Comparison of ENCODE assay signal across 11 mouse cellular contexts in the genomic region with DNA sequence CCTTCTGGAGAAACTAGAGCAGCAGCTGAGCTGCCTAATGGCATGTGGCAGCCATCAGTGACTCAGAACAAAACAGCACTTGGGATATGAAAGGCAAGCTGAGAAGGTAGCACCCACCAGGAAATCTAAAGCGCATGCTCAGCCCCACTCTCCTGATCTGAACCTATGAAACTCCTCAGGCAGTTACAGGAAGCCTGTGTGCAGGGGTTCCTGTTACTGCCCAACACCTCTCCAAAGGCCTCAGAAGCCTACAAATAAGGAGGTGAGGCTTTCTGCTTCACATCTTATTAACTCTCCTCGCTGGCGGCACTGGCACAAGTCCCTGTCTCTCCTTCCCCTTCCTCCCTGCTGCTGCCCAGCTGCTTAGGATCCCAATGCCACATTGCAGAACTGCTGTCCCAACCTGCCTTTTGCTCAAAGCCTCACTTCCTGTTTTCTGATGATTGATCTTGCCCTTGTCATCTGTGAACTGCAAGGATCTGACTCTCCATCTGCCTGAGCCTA. TPM values are rescaled to one million over a fixed set of nuclear protein-coding genes. Genes with fewer than 3 reads are reported as not detected.
A peak's percentile ranks its signal among the peaks of the same experiment; 100 is the strongest.
DNase-seq lines count a peak whose midpoint lies in the region; ATAC-seq lines count a peak whose summit lies in the region.
"Had no signal": no experiment of that assay in that cellular context is flagged by ENCODE, and none has a peak within 500 bp of the region (broad histone marks: within the 10 kb centered on the region; RNA-seq: fewer than 3 reads in every experiment).

No protein-coding gene starts in this region.

- H3K9ac ChIP-seq in hindbrain, embryonic 12.5 days = no peak overlapping the region
- no peak overlapping the region for H3K9ac ChIP-seq in kidney, embryonic 14.5 days (ENCODE audit: low read depth, low read length)

- H3K9me3 ChIP-seq in hindbrain, embryonic 12.5 days (replicated peaks) = no peaks in the 10 kb centered on the region
- H3K9me3 ChIP-seq in kidney, embryonic 14.5 days (ENCODE audit: control insufficient read depth, low read length) = no peaks in the 10 kb centered on the region

- H3K27me3 ChIP-seq in hindbrain, embryonic 12.5 days = no peaks in the 10 kb centered on the region
- H3K27me3 ChIP-seq in kidney, embryonic 14.5 days (ENCODE audit: control insufficient read depth, insufficient read depth, low read length) = no peaks in the 10 kb centered on the region

- no peaks in the 10 kb centered on the region for H3K36me3 ChIP-seq in hindbrain, embryonic 12.5 days
- H3K36me3 ChIP-seq in kidney, embryonic 14.5 days (ENCODE audit: control insufficient read depth, insufficient read depth, low read length) = no peaks in the 10 kb centered on the region

- no peak overlapping the region for H3K27ac ChIP-seq in hindbrain, embryonic 12.5 days
- no peak overlapping the region for H3K27ac ChIP-seq in kidney, embryonic 14.5 days (ENCODE audit: low read depth, low read length)

- ATAC-seq in hindbrain, embryonic 12.5 days (ENCODE audit: low FRiP score) = no peak
- ATAC-seq in kidney, embryonic 14.5 days (ENCODE audit: low FRiP score, low TSS enrichment) = no peak

- WGBS in hindbrain, embryonic 12.5 days = 79% methylated on average over 3 of the region's 3 CpGs
- WGBS in kidney, embryonic 14.5 days = 78% methylated on average over 3 of the region's 3 CpGs

- no peak overlapping the region for H3K4me3 ChIP-seq in hindbrain, embryonic 12.5 days
- H3K4me3 ChIP-seq in kidney, embryonic 14.5 days (ENCODE audit: low read length) = no peak overlapping the region

- no peaks in the 10 kb centered on the region for H3K4me1 ChIP-seq in hindbrain, embryonic 12.5 days
- no peaks in the 10 kb centered on the region for H3K4me1 ChIP-seq in kidney, embryonic 14.5 days (ENCODE audit: control insufficient read depth, insufficient read depth, low read length)

- DNase-seq in adrenal gland, adult 2 months = peak; percentile 4
- no peak for DNase-seq in adrenal gland, adult 18-20 months (ENCODE audit: low spot score in 2 of 2)
- peak; percentile 39 to 48 for DNase-seq in CD8-positive naive resting alpha-beta T cell, adult 2 months (ENCODE audit: low read depth in 2 of 2, low spot score in 2 of 2)
- peak; percentile 32 for DNase-seq in lung, postnatal 36 days
- DNase-seq in spleen, postnatal 4 days (ENCODE audit: low spot score in 2 of 2) = peak; percentile 18 to 62
- no peak for DNase-seq in embryo, embryonic 10.5 days (ENCODE audit: low spot score)
- DNase-seq: cerebellum, adult 2 months; heart, postnatal 36 days; kidney, postnatal 25 days had no signal

- no peak overlapping the region for H3K4me2 ChIP-seq in hindbrain, embryonic 12.5 days (replicated peaks)
- H3K4me2 ChIP-seq in kidney, embryonic 14.5 days (replicated peaks; ENCODE audit: low read depth, low read length) = no peak overlapping the region

RNA-seq across cellular contexts. Expression of a gene that starts 33.7 kb away (rescaled TPM):
- total RNA-seq in adrenal gland, adult 2 months (2021) = 10 to 100 TPM; 33.3 to 38.2 TPM
- 7.1 and 9.4 TPM in 2 replicates for polyA plus RNA-seq in adrenal gland, adult 2 months (2012; rRNA removed)
- 10 to 100 TPM; 25.5 to 39.7 TPM for total RNA-seq in adrenal gland, adult 18-20 months (2021)
- polyA plus RNA-seq in hindbrain, embryonic 12.5 days (2016; fragmentation: Nextera tagmentation; extraction: Ambion mirVana) = 9.3 and 10.9 TPM in 2 replicates
- polyA plus RNA-seq in kidney, embryonic 14.5 days (2014; fragmentation: Nextera tagmentation; extraction: Ambion mirVana) = 1.2 and 3.0 TPM in 2 replicates

Comparison
In these comparisons a context has a peak if more than half of its experiments do, and no peak if none do; other contexts are left out.
1. DNase-seq: peak in adrenal gland, adult 2 months (single experiment), CD8-positive naive resting alpha-beta T cell, adult 2 months (2 of 2), lung, postnatal 36 days (single experiment) and spleen, postnatal 4 days (2 of 2); none in adrenal gland, adult 18-20 months (0 of 2) and embryo, embryonic 10.5 days (single experiment).